Mouse (Mus musculus): ENCODE measurements around the gene Itgb2. TPM values are rescaled to one million over a fixed set of nuclear protein-coding genes. Genes with fewer than 3 reads are reported as not detected.

The Itgb2 gene
- total RNA-seq (2021), result 1 to 10 TPM; 2.1 to 4.5 TPM
- long read RNA-seq, experiment 1, transcript Itgb2-201 (16 exons, 2,970 nt), result major isoform, 6 of 6 reads
- long read RNA-seq, experiment 1, partial matches to known transcripts, result 0 of 6 reads
- long read RNA-seq, experiment 1, other reads (novel, unspliced or antisense), result 0 of 6 reads
- long read RNA-seq, experiment 2, partial matches to known transcripts, result 0 of 3 reads
- long read RNA-seq, experiment 2, other reads (novel, unspliced or antisense), result 1 of 3 reads

DNA sequence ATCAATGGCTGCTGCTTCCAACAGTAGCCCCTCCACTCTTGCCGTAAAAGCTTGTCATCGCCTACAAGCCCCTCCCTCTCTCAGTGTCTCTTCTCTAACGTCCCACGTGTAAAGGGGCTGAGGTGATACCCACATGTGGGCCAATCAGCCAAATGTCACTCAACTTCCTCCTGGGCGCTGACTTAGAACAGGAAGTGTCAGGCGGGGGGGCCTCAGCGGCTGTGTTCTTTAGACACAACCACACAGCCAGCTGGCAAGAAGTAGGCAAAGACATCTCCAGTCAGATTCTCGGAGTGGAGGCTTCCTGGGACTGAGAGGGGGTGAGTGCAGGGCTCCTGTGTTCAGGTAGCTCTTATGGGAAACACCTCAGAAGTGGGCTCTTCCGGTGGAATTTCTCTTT is at the start of gene Itgb2:
Itgb2 (plus strand) TSS at position 113 of the 400 bp plus-strand sequence.
- DNase-seq, result no peak

DNA sequence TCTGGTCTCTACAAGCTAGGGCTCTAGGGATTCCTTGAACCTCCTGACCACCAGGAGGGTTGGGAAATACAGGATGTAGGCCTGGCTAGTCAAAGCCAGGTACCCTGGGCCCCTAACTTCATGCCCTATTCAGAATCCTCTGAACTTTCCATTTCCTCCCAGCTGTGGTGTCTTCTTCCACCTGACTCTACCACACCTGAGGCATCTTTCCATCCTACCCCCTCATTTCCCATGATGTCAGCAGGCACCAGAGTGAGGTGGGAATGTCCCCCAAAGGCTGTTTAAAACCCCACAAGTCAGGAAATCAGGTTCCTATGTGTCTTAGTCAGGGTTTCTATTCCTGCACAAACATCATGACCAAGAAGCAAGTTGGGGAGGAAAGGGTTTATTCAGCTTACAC is 48.2 kb upstream of the Itgb2 start:
- DNase-seq, result no peak

DNA sequence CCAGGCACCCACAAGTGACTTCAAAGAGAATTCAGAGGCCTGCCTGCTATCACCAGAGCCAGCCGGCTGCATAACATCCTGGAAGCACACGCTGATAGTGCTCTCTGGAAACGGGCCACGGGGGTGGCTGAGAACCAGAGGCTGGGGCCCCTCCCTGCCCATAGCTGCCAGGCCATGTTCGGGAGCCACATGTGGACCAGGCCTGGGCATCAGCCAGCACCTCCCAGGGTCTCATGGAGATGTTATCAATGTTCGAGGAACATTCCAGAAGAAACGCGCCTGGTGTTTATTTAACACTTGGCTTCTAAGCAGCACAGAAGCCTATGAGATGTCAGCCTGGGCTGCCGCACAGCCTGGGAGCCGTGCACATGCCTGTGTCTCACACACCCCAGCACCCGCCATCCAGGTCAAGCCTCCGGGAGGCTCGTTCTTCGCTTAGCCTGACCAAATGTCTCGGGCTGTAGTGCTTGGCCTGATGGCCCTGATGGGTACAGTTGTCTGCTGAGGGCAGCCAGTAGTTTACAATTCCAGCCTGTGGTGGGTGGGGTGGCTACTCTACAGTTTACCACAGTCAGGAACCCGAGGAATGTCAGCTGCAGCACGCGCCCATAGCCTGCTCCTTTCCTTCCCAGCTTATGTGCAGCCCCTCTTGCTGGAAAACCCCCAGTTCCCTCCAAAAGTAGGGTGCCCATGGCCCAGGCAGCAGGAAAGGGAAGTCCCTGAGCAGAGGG is 45.7 kb upstream of the Itgb2 start:
- DNase-seq, result peak; percentile 49

DNA sequence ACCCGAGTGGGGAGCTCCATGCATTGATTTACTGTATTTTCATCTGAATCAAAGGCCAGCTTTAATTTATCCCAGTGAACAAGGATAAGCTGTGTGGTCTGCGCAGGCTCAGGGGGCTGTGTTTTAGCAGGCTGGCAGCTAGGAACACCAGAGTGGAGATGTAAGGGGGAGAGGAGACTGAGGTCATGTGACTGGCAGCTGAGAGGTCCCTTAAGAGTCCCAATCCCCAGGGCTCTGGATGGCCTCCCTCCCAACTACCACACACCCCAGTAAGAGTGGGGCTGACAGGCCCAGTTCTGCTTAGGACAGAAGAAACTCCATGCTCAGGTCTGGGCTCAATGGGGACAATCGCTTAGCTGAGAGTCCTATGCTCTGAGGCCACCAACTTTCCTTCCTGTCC is 44.3 kb upstream of the Itgb2 start:
- DNase-seq, result no peak

DNA sequence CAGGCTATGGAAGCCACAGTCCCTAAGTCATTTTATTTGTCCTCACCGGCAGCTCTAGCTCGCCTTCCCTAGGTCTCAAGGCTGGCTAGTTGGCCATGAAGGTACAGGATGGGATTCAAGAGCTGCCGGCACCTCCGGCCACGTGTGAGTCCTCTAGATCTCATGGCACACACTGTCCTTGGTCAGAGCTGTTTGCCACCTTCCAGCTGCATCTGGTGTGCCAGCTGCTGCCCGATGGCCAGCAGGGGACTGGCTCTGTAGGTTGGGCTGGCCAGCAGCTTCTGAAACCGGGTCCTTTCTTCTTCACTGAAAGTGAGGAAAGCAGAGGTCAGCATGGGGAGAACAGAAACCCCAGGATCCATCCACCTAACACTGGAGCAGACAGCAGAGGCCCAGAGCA is 41.9 kb upstream of the Itgb2 start:
- no peak for DNase-seq

DNA sequence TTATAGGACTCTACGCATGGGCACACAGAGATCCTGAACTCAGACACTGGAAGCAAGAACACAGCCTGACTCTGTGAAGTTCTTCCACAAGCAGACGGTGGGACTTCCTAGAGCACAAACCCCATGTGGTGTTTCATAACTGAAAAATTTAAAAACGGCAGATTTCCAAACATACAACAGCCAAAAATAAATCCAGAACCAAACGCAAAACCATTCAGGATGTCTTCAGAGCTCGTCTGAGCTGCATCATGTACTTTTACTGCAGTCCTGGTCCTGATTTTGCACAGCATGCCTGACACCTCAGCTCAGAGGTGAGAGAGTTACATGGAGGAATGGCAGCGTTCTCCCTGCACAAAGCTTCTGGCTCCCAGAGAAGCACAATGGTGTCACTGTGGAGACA is 38.5 kb upstream of the Itgb2 start:
- DNase-seq, result no peak

DNA sequence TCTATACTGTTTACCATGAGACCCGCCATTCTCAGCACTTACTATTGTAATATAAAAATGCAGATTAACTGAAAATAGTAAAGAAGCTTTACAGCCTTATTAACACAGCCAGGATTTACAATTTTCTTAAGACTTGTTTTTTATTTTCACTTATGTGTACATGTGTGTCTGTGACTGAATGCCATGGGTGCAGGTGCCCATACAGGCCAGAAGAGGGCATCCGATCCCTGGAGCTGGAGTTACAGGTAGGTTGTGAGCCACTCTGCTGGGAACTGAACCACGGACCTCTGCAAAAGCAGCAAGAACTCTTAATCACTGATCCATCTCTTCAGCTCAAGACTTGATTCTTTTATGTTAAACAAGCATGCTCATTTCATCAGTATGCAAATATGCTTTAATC is 37.2 kb upstream of the Itgb2 start:
- DNase-seq, result no peak

DNA sequence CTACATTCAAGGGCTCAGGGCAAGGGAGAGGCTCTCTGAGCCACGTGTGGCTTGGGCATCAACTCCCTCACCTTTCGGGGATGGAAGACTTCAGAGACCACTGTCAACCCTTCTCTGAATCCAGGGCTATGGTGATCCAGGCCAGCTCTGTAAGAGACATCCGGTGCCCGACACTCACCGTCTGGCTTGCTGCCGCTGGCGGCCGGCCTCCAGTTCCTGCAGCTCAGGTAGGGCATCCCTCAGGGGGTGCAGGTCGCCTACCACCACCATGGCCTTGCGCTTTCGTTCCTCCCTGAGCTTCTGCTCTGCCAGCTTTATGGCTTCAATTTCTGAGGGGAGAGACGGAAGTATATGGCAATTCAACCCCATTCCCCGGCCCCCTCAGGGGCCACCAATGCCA is 32.9 kb upstream of the Itgb2 start:
- DNase-seq, result no peak

DNA sequence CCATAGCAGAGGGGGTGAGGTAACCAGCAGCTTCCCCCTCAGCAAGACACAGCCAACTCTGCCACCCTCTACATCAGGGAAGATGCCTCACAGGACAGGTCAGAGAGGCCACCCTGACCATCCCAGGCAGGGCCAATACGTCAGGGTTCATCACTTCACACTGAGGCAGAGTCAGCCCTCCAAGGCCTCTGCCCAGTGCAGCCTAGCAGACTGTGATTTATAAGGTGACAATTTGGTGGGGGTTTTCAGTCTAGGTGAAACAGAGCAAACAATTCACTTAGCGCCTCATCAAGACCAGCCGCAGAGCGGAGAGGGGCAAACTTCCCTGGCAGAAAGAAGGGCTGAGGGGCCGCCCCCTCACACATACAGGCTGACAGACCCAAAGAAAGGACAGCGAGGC is 31.8 kb upstream of the Itgb2 start:
- DNase-seq, result no peak

DNA sequence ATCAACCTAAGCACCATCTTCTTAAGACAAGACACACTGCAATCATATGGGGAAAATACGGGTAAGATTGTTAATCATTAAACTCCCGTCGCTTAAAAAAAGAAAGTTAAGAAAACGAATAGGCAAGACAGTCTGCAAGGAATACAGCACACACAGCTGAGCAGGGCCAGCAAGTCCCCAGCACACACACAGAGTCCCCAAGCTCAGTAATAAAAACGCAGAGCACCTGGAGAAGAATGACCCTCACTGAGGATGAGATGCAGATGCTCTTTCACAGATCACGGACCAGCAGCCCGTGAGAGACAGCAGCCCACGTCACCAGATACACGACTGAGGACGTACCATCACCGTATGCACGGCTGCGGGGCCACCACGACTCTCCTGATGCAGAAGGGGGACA is 29.4 kb upstream of the Itgb2 start:
- no peak for DNase-seq

DNA sequence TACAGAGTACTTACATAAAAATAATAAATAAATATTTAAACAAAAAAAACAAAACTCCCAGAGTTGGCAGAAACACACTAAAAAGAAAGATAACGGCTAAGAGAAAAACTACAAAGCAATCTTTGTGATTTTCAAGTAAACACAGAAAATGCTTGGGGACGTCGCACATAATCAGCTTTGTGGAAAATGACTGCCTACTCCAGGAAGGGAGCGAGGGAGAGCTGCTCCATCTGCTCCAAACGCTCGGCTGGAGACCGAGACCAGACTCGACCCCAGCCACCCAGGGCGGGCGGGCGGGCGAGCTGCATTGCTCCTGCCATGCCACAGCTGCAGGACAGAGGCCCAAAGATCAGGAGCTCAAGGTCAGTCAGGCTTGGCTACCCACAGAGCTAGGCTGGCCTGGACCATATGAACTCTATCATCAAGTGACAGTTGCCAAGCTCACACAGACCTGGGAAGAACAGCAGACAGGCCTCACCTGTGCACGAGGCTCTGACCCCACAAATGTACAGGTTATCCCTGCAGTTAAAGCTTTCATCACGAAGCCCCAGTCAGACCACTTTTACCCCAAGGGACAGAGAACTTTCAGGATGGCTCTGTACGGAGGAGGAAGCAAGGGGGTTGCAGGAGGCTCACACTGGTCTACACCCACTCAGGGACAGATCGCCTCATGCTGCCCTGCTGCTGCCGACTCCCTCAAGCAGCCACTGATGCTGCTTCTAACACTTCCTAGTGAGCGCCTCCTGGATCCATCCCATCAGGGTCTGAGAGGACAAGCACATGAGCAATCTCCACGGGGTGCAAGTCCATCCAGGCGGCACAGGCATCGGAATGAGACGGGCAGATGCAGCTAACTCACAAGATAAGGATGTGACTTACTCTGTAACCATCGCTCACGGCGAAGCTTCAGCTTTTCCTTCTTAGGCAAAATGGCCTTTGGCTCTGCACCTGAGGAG is 26.8 kb upstream of the Itgb2 start:
- no peak for DNase-seq

DNA sequence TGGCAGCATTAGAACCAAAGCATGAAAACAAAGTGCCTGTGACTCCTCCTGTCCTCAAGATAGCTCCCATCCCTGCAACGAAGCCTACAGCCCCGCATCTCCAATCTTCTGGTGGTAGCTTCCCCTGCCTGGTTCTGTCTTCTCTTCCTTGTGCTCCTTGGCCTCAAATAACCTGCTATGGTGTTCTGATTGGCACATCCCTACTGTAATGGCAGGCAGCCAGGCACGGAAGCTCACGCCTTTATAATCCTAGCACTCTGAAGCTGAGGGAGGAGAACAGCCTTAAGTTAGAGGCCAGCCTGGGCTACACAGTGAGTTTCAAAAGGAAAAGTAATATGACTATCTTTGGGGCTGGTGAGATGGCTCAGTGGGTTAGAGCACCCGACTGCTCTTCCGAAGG is 25.9 kb upstream of the Itgb2 start:
- DNase-seq, result no peak

DNA sequence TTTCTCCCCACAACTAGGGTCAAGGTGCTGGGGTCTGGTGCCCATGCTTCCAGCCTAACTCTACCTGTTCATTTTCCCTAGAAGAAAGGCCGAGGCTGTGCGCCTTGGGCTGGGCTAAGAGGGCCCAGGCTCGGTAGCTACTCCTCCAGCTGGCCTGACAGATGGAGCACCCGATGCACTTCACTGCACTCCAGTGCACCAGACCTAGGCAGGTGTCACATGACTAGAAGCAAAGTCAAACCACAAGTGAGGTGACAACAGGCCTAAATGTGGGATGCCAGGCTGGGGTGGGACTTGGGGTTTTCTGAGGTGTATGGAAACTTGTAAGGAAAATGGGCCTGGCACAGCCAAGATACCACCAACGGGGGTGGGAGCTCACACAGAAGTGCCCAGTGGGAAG is 23.5 kb upstream of the Itgb2 start:
- DNase-seq, result no peak

DNA sequence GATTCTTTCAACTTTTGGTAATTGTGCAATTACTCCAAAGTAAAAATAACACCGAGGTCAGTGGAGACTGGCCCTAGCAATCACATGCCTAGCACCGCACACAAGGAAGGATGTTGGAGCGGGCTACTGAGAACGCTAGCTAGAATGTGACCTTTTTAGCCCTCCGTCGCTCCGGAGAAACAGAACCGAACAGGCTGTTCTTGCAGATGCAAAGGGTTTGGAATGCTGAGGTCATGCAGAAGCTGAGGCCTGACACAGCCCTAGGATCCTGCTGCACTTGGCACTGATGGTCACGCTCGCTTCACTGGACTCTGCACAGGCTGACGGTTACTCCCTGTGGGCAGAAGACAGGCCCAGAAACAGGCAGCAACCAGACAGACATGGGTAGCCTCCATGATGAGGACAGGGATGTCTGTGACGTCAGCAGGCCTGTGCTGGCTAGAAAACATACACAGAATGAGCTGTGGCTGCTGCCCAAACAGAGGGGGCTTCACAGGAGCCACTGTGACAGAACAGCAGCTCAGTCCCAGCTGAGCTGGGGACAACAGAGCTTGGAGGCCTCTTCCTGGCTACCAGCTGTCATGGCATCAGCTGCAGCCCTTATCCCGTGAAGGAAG is 23.0 kb upstream of the Itgb2 start:
- DNase-seq, result no peak

DNA sequence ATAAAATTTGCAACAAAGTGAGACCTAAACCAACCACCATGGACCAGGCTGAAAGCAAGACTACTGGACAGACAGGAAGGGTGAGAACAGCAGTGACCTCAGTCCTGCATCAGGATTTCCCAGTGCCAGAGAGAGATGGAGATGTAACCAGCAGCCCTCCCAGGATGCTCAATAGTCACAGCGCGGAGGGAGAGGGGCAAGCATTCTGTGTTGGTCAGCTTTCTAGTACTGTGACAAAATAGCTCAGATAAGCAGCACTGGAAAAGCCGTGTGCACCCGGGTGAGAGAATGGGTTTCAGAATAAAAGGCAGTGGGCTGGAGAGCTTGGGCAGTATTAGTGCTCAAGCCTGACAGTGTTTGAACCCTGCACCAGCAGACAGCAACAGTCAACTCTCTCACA is 22.3 kb upstream of the Itgb2 start:
- DNase-seq, result no peak

DNA sequence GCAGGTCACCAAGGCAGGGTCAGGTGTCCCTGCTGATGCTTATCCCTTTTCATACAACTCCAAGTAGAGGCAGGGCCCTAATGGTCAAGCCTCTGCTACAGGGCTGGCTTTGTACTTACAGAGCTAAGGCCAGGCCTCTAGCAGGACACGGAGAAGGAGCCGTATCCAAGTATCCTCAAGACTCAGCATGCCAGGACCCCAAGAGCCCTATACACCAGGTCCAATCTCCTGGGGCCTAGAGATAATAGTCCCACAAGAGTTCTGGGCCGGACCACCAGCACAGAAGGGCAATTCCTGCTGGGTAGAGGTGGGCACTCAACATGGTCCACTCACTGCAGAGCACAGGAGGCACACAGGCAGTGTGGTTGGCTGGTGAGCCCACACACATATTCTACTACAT is 21.3 kb upstream of the Itgb2 start:
- DNase-seq, result no peak

DNA sequence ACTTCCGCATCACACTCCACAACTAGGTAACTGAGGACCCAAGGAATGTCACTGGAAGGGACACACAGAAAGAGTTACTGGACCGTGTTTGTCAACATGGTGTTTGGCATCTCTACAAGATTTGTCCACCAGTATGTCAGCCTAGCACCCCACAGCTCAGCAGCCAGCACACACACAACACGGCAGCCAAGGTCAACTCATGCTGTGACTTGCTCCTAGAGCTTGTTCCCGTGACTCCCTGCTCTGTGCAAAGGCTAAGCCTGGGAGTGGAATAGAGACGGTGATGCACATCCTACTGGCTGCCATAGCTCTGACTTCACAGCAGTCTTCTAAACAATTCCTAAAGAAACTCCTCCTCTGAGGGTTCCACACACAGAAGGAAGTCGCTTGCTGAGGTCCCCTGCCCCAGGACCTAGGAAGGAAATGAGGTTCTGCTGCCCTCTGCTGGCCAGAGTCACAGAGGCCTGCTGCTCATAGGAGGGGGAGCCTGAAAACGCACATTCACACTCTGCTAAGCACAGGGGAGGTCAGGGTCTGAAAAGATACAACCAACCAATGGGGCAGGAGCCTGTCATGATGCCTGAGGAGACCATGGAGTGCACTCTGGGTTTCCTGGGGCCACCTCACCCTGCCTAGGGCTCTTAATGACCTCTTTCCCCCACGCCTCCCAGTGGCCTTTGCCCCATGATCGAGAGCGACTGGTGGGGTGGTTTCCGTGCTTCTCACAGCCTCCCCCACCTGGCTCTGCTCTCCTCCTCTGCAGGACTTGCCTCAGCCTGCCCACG is 20.5 kb upstream of the Itgb2 start:
- DNase-seq, result peak; percentile 92

DNA sequence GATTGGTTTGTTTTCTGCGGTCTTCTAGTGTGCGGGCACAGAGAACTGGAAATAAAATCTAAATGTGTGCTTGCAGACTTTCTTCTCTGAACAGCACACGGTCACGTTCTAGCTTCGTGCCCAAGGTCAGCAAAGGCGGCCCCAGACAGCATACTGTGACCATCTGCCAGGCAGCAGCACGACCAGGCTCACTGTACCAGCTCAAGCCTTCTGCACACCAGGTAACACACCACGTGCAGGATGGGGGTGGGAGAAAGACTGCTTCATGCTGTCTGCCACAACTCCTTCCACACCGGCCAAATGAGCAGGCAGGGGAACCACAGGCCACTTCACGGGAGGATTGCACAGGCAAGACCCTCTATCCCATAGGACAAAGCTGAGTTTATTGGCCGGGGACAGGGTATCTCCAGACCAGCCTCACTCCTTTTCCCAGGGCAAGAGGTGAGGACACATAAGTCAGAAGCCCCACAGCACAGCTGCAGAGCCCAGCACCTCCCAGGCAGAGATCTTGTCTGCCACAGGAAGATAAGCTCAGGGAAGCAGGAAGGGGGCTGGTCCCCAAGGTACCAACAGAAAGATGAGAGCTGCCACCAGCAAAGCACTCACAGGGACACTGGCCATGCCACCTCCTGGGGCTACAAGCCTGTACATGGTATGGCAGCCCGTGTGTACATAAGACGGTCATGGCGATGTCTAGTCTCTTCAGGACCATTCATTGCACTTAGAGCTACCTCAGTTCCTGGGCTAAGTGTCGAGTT is 19.6 kb upstream of the Itgb2 start:
- DNase-seq, result no peak

DNA sequence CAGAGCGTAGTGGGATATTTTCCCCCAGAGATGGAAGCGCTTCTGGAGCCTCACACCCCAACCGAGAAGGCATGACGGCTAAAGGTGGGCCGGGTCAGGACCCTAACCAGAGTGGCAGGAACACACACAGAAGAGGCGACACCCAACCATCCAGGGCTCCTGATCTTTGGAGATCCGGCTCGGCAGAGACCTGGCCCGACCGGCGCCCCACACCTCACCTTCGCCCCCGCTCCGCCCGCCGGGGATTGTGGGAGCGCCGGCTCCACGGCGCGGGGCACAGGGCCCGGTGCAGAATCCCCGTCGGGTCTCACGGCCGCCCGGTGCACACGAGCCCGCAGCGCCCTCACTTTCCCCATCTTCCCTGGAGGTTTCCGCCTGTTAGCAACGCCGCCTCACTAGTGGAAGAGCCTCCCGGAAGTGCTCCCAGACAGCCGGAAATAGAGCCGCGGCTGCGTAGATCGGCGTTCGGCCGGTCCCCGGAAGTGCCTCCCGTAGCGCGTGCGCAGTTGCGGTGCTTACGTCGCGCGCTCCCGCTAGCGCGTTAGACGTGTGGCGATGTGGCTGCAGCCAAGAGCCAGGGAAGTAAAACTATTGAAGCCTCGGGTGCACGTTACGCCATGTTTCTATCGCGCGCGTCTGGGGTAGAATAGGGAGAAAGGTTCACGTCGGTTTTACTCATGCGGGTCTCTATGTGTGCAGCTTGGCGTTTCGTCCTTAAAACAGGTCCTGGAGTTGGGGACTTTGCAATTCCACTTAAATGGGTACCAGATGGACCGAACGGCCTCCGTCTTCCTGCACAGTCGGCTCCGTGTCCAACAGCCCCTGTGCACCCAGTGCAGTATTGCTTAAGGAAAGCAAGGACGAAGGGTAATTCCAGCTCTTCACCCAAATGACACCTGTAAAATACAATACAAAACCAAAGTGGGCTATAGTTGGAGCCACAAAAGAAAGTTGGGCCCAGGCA is 14.4 kb upstream of the Itgb2 start, which contains the start of gene Fam207a:
Fam207a (minus strand) TSS at position 401 of the 964 bp plus-strand sequence.
- peak; percentile 93 for DNase-seq

All from gastrocnemius, postnatal 10 days (tissue).